Mouse (Mus musculus): ENCODE data around the gene Pnldc1. TPM values are rescaled to one million over a fixed set of nuclear protein-coding genes. Genes with fewer than 3 reads are reported as not detected.

The Pnldc1 gene
- polyA plus RNA-seq, 1 experiment from 2014 or later: 1.0 TPM

GRCm38 (mm10) chr17:12875734-12876133, 34.3 kb downstream of the Pnldc1 start, which contains the start of gene Mrgprh:
Gene Mrgprh, plus strand, starts transcription at chr17:12876034.
- ATAC-seq (ENCODE audit: low FRiP score): no peak
- H3K9me3 ChIP-seq (replicated peaks): no peaks in the 10 kb centered on the region
- H3K4me3 ChIP-seq (replicated peaks): no peak within 1 kb of the TSS
- no peak within 1 kb of the TSS for H3K4me2 ChIP-seq
- WGBS: 84% methylated on average over 5 of the region's 5 CpGs
- no peak within 1 kb of the TSS for H3K9ac ChIP-seq (replicated peaks)
- H3K27ac ChIP-seq (replicated peaks): no peak within 1 kb of the TSS
- H3K36me3 ChIP-seq: no peaks in the 10 kb centered on the region
- no peaks in the 10 kb centered on the region; the same call in 1 of the 2 replicates for H3K27me3 ChIP-seq (replicated peaks)
- H3K4me1 ChIP-seq: peaks cover 17% of the 10 kb centered on the region

- Histone ChIP-seq H3K27me3 (replicated peaks) (no peaks in the 10 kb centered on the region), H3K27ac (replicated peaks) (no peak overlapping the region), H3K4me2 (peak overlapping the region; percentile 32), H3K36me3 (no peaks in the 10 kb centered on the region), H3K4me3 (replicated peaks) (no peak overlapping the region), H3K9me3 (replicated peaks) (no peaks in the 10 kb centered on the region), H3K9ac (replicated peaks) (0 out of 2 replicates have a peak overlapping the region, but pooled peaks have one; percentile 14), H3K4me1 (peaks cover 11% of the 10 kb centered on the region)
- peak; percentile 77 for ATAC-seq (ENCODE audit: low FRiP score)
- WGBS: 35% methylated on average over 16 of the region's 16 CpGs
Observed at GRCm38 (mm10) chr17:12872275-12873028, 37.6 kb downstream of the Pnldc1 start.

- WGBS: 45% methylated on average over 4 of the region's 4 CpGs
- H3K36me3 ChIP-seq: no peaks in the 10 kb centered on the region
- ATAC-seq (ENCODE audit: low FRiP score): no peak
Observed at GRCm38 (mm10) chr17:12868640-12869039, 41.4 kb downstream of the Pnldc1 start.

GRCm38 (mm10) chr17:12868043-12868442, 42.0 kb downstream of the Pnldc1 start, which contains the start of gene Mas1:
Gene Mas1, minus strand, starts transcription at chr17:12868143.
- no peaks in the 10 kb centered on the region for H3K9me3 ChIP-seq (replicated peaks)
- ATAC-seq (ENCODE audit: low FRiP score): no peak
- H3K36me3 ChIP-seq: no peaks in the 10 kb centered on the region
- 70% methylated on average over 2 of the region's 2 CpGs for WGBS
- peaks cover 11% of the 10 kb centered on the region for H3K4me1 ChIP-seq
- no peaks in the 10 kb centered on the region for H3K27me3 ChIP-seq (replicated peaks)
- no peak within 1 kb of the TSS for H3K4me2 ChIP-seq
- no peak within 1 kb of the TSS for H3K9ac ChIP-seq (replicated peaks)
- H3K27ac ChIP-seq (replicated peaks): no peak within 1 kb of the TSS
- H3K4me3 ChIP-seq (replicated peaks): no peak within 1 kb of the TSS

More at GRCm38 (mm10) chr17:12868640-12869039, 41.4 kb downstream of the Pnldc1 start:
- H3K9me3 ChIP-seq (replicated peaks): no peaks in the 10 kb centered on the region
- H3K9ac ChIP-seq (replicated peaks): no peak overlapping the region
- no peak overlapping the region for H3K4me2 ChIP-seq
- peaks cover 11% of the 10 kb centered on the region for H3K4me1 ChIP-seq
- H3K4me3 ChIP-seq (replicated peaks): no peak overlapping the region
- H3K27me3 ChIP-seq (replicated peaks): no peaks in the 10 kb centered on the region
- H3K27ac ChIP-seq (replicated peaks): no peak overlapping the region

GRCm38 (mm10) chr17:12866853-12867252, 43.2 kb downstream of the Pnldc1 start:
- H3K27me3 ChIP-seq (replicated peaks): no peaks in the 10 kb centered on the region
- no peak for ATAC-seq (ENCODE audit: low FRiP score)
- H3K27ac ChIP-seq (replicated peaks): no peak overlapping the region
- no peak overlapping the region for H3K9ac ChIP-seq (replicated peaks)
- H3K4me3 ChIP-seq (replicated peaks): no peak overlapping the region
- 89% methylated on average over 10 of the region's 10 CpGs for WGBS
- H3K4me1 ChIP-seq: peaks cover 3% of the 10 kb centered on the region
- no peak overlapping the region for H3K4me2 ChIP-seq
- H3K36me3 ChIP-seq: no peaks in the 10 kb centered on the region
- no peaks in the 10 kb centered on the region for H3K9me3 ChIP-seq (replicated peaks)

GRCm38 (mm10) chr17:12865407-12865806, 44.6 kb downstream of the Pnldc1 start:
- WGBS: 70% methylated on average over 3 of the region's 3 CpGs
- Histone ChIP-seq H3K9me3 (replicated peaks) (no peaks in the 10 kb centered on the region), H3K4me1 (no peaks in the 10 kb centered on the region), H3K4me2 (no peak overlapping the region), H3K27me3 (replicated peaks) (no peaks in the 10 kb centered on the region), H3K36me3 (no peaks in the 10 kb centered on the region), H3K27ac (replicated peaks) (no peak overlapping the region), H3K9ac (replicated peaks) (no peak overlapping the region), H3K4me3 (replicated peaks) (no peak overlapping the region)
- ATAC-seq (ENCODE audit: low FRiP score): no peak

- H3K27ac ChIP-seq (replicated peaks): no peak overlapping the region
- H3K36me3 ChIP-seq: no peaks in the 10 kb centered on the region
- no peak overlapping the region for H3K4me3 ChIP-seq (replicated peaks)
- no peak overlapping the region for H3K4me2 ChIP-seq
- ATAC-seq (ENCODE audit: low FRiP score): no peak
- no peaks in the 10 kb centered on the region for H3K27me3 ChIP-seq (replicated peaks)
- H3K4me1 ChIP-seq: no peaks in the 10 kb centered on the region
- no peak overlapping the region for H3K9ac ChIP-seq (replicated peaks)
- no peaks in the 10 kb centered on the region for H3K9me3 ChIP-seq (replicated peaks)
Observed at GRCm38 (mm10) chr17:12864111-12864510, 45.9 kb downstream of the Pnldc1 start.

GRCm38 (mm10) chr17:12859006-12859520, 51.0 kb downstream of the Pnldc1 start:
- no peaks in the 10 kb centered on the region for H3K9me3 ChIP-seq (replicated peaks)
- no peaks in the 10 kb centered on the region for H3K4me1 ChIP-seq
- no peak overlapping the region for H3K4me2 ChIP-seq
- no peak for ATAC-seq (ENCODE audit: low FRiP score)
- H3K36me3 ChIP-seq: no peaks in the 10 kb centered on the region
- 84% methylated on average over 8 of the region's 8 CpGs for WGBS
- no peaks in the 10 kb centered on the region for H3K27me3 ChIP-seq (replicated peaks)
- no peak overlapping the region for H3K27ac ChIP-seq (replicated peaks)
- no peak overlapping the region for H3K9ac ChIP-seq (replicated peaks)
- no peak overlapping the region for H3K4me3 ChIP-seq (replicated peaks)

- Histone ChIP-seq H3K4me1 (no peaks in the 10 kb centered on the region), H3K27me3 (replicated peaks) (no peaks in the 10 kb centered on the region), H3K9me3 (replicated peaks) (no peaks in the 10 kb centered on the region), H3K9ac (replicated peaks) (no peak overlapping the region), H3K4me2 (no peak overlapping the region), H3K36me3 (no peaks in the 10 kb centered on the region), H3K27ac (replicated peaks) (no peak overlapping the region), H3K4me3 (replicated peaks) (no peak overlapping the region)
- 38% methylated on average over 4 of the region's 4 CpGs for WGBS
- no peak for ATAC-seq (ENCODE audit: low FRiP score)
Observed at GRCm38 (mm10) chr17:12858072-12858471, 52.0 kb downstream of the Pnldc1 start.

- no peak for ATAC-seq (ENCODE audit: low FRiP score)
Observed at GRCm38 (mm10) chr17:12857395-12857794, 52.6 kb downstream of the Pnldc1 start.

GRCm38 (mm10) chr17:12854386-12854785, 55.6 kb downstream of the Pnldc1 start:
- H3K9me3 ChIP-seq (replicated peaks): no peaks in the 10 kb centered on the region
- 94% methylated on average over 11 of the region's 11 CpGs for WGBS
- ATAC-seq (ENCODE audit: low FRiP score): no peak
- H3K4me3 ChIP-seq (replicated peaks): no peak overlapping the region
- no peaks in the 10 kb centered on the region for H3K36me3 ChIP-seq
- H3K9ac ChIP-seq (replicated peaks): no peak overlapping the region
- H3K27ac ChIP-seq (replicated peaks): no peak overlapping the region
- no peak overlapping the region for H3K4me2 ChIP-seq
- no peaks in the 10 kb centered on the region for H3K4me1 ChIP-seq
- H3K27me3 ChIP-seq (replicated peaks): no peaks in the 10 kb centered on the region

More at GRCm38 (mm10) chr17:12857395-12857794, 52.6 kb downstream of the Pnldc1 start:
- no peaks in the 10 kb centered on the region for H3K36me3 ChIP-seq
- no peaks in the 10 kb centered on the region for H3K9me3 ChIP-seq (replicated peaks)
- H3K27ac ChIP-seq (replicated peaks): no peak overlapping the region
- no peak overlapping the region for H3K9ac ChIP-seq (replicated peaks)
- H3K4me2 ChIP-seq: no peak overlapping the region
- 66% methylated on average over 3 of the region's 3 CpGs for WGBS
- H3K4me1 ChIP-seq: no peaks in the 10 kb centered on the region
- H3K27me3 ChIP-seq (replicated peaks): no peaks in the 10 kb centered on the region
- H3K4me3 ChIP-seq (replicated peaks): no peak overlapping the region

- no peak overlapping the region for H3K4me3 ChIP-seq (replicated peaks)
- WGBS: 88% methylated on average over 2 of the region's 2 CpGs
Observed at GRCm38 (mm10) chr17:12853821-12854220, 56.2 kb downstream of the Pnldc1 start.

More at GRCm38 (mm10) chr17:12853821-12854220, 56.2 kb downstream of the Pnldc1 start:
- Histone ChIP-seq H3K4me1 (no peaks in the 10 kb centered on the region), H3K4me2 (no peak overlapping the region), H3K9me3 (replicated peaks) (no peaks in the 10 kb centered on the region), H3K36me3 (no peaks in the 10 kb centered on the region), H3K27me3 (replicated peaks) (no peaks in the 10 kb centered on the region), H3K27ac (replicated peaks) (no peak overlapping the region), H3K9ac (replicated peaks) (no peak overlapping the region)
- no peak for ATAC-seq (ENCODE audit: low FRiP score)
